Mouse (Mus musculus) testis, adult 2 months (tissue): ENCODE results near the gene Eefsec. TPM values are rescaled to one million over a fixed set of nuclear protein-coding genes. Genes with fewer than 3 reads are reported as not detected.

Experiments
- H3K27ac ChIP-seq: fragments of 200-500 bp; 2 replicates; pipeline ENCODE4 v1.5.1; 2012; ENCODE audit warnings: low read depth, low read length; ENCODE audit not compliant: control insufficient read depth, insufficient read depth
- H3K27me3 ChIP-seq: fragments of 200-500 bp; 2 replicates; pipeline ENCODE4 v1.6.1; 2012; ENCODE audit warnings: mild to moderate bottlenecking, low read length, moderate library complexity; ENCODE audit not compliant: control insufficient read depth, insufficient read depth
- H3K36me3 ChIP-seq: fragments of 200-500 bp; 2 replicates; pipeline ENCODE4 v1.6.1; 2012; ENCODE audit warnings: mild to moderate bottlenecking, low read length; ENCODE audit not compliant: control insufficient read depth, insufficient read depth
- H3K4me1 ChIP-seq: fragments of 200-500 bp; 2 replicates; pipeline ENCODE4 v1.6.1; 2012; ENCODE audit warnings: low read length; ENCODE audit not compliant: control insufficient read depth, insufficient read depth
- H3K4me3 ChIP-seq: fragments of 200-500 bp; 2 replicates; pipeline ENCODE4 v1.5.1; 2012; ENCODE audit warnings: low read depth, mild to moderate bottlenecking, low read length, moderate library complexity, mixed read lengths; ENCODE audit not compliant: control insufficient read depth
- CTCF ChIP-seq: fragments of 200-500 bp; IDR thresholded peaks from 2 replicates; pipeline ENCODE4 v1.5.1; 2012; ENCODE audit warnings: low read depth, mild to moderate bottlenecking, inconsistent platforms, low read length, moderate library complexity; ENCODE audit not compliant: control insufficient read depth, insufficient read depth, insufficient replicate concordance
- POLR2A ChIP-seq: fragments of 200-500 bp; IDR thresholded peaks from 2 replicates; pipeline ENCODE4 v1.6.1; 2012; ENCODE audit warnings: low read depth, mild to moderate bottlenecking, inconsistent platforms, low read length, moderate library complexity; ENCODE audit not compliant: control insufficient read depth
- polyA plus RNA-seq: library from polyadenylated mRNA; depleted of rRNA; stranded (reverse); fragments of >200 nt; gene quantifications from 2 replicates; pipeline ENCODE4 v1.2.3, GENCODE M21; 2012

The Eefsec gene
- polyA plus RNA-seq, 1 experiment, result 43.4 TPM

DNA sequence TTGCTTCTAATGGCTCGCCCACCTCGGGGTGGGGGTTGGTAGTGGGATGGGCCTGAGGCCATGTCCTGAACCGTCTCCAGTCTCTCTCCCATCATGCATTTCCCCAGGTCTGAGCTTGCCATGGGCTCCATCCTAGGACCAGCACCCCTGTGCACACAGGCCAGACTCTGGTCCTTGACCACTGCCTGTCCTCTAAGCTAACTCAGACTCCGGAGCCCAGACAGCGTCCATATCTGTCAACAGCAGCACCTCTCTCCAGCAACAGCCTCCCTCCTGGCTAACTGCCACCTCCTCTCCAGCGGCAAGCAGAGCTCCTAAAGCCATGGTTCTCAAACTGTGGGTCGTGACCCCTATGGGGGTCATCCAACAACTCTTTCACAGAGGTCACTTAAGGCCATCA, 209.8 kb downstream of the Eefsec start:
- Histone ChIP-seq H3K36me3 (no peaks in the 10 kb centered on the region), H3K27ac (no peak overlapping the region), H3K4me3 (no peak overlapping the region), H3K4me1 (peaks cover 9% of the 10 kb centered on the region), H3K27me3 (no peaks in the 10 kb centered on the region)
- TF ChIP-seq POLR2A, result no peak
- TF ChIP-seq CTCF, result no peak

DNA sequence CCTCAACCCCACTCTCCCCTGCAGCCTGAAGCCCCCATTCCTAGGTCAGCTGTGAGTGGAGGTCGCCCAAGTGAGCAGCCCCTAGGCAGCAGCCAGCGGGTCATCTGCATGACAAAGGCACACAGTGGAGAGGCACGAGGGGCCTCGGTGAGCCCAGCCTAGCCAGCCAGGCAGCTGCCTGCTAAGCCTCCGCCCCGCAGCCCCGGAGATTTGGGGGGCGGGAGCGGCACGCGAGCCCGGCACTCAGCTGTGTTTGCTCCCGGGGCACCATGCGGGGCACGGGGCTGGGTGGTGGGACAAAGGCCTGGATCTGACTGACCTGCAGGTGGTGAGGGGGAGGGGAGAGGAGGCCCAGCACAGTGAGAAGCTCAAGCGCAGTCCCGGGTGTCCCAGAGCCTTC, 210.4 kb downstream of the Eefsec start:
- Histone ChIP-seq H3K27me3 (no peaks in the 10 kb centered on the region), H3K36me3 (no peaks in the 10 kb centered on the region), H3K4me1 (peaks cover 9% of the 10 kb centered on the region), H3K4me3 (no peak overlapping the region), H3K27ac (no peak overlapping the region)
- TF ChIP-seq POLR2A (no peak), CTCF (no peak)

DNA sequence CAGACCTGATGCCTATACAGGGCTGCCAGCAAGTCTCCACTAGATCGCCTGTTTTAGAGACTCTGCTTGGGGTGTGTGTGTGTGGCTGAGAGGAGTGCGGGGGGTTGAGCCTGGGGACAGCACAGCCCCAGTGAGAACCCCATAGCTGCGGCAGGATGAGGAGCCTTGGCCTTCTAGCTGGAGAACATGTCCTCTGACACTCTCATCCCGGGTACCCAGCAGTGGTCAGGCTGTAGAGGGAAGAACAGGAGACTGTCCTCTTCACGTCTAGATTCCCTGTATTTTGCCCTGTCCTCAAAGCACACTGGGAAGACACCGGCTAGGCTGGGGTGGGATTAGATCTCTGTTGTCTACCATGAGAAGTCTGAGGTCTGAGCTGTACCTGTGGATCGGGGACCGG, 210.9 kb downstream of the Eefsec start:
- no peaks in the 10 kb centered on the region for H3K27me3 ChIP-seq
- H3K4me3 ChIP-seq, result no peak overlapping the region

DNA sequence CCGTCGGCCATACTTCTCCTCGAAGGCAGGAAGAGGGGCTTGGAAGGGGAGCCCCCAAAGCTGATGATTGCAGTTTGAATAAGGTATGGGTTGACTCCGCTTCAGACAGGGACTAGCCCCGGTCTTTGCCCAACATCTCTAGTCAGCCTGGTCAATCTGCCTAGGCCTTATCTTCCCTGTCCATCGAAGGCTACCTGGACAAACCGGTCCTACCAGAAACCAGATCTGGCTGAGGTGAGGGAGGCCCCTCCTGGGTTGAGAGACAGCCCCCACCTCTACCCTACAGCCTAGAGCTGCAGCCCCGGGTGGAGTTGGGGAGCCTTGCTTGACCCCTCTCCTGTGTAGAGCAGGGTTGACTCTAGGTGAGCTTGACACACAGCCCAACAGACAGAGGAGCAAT, 212.3 kb downstream of the Eefsec start:
- H3K4me3 ChIP-seq, result no peak overlapping the region
- no peaks in the 10 kb centered on the region for H3K27me3 ChIP-seq
- H3K36me3 ChIP-seq, result no peaks in the 10 kb centered on the region
- peaks cover 9% of the 10 kb centered on the region for H3K4me1 ChIP-seq
- TF ChIP-seq POLR2A (no peak), CTCF (no peak)
- H3K27ac ChIP-seq, result no peak overlapping the region

More for the DNA sequence above, 210.9 kb downstream of the Eefsec start:
- TF ChIP-seq POLR2A (no peak), CTCF (no peak)
- Histone ChIP-seq H3K4me1 (peaks cover 9% of the 10 kb centered on the region), H3K36me3 (no peaks in the 10 kb centered on the region), H3K27ac (no peak overlapping the region)

DNA sequence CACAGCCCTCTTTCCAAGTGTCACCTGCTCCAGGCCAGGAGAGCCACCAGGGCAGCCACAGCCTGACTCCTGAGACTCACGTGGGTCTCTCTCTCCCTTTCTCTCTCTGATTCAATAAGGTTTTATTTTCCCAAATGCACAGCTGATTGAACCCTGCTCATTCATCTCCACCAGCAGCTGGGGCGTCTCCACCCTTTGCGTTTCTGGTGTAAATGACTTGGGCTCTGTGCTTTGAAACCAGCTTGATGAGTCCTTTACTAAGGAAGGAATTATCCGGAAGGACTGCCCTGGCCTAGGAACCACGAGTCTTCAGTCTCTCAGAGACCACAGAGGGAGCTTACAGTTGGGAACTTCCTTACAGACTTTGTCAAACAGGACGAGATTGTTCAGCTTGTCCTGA, 214.1 kb downstream of the Eefsec start:
- TF ChIP-seq POLR2A (no peak), CTCF (no peak)
- Histone ChIP-seq H3K4me1 (peaks cover 9% of the 10 kb centered on the region), H3K27me3 (no peaks in the 10 kb centered on the region), H3K4me3 (no peak overlapping the region), H3K36me3 (no peaks in the 10 kb centered on the region), H3K27ac (no peak overlapping the region)

DNA sequence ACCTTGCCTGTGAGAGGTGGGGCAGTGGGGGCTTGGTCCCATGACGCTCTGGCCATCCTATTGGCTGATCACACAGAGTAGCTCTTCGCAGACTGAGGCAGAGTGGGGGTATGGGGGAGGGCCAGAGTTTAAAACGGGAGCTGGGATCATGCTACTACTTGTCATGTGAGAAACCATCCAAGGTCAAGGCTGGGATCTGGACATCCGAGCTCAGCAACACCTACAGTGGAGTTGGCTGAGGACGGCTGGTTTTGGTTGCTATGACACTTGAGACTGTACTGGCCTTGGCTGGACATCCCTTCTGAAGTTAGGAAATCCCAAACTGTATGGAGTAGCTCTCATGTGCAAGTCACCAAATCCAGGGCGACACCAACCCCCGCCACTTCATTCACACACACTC, 214.5 kb downstream of the Eefsec start:
- H3K36me3 ChIP-seq, result no peaks in the 10 kb centered on the region
- no peak for TF ChIP-seq POLR2A
- TF ChIP-seq CTCF, result no peak
- no peak overlapping the region for H3K27ac ChIP-seq
- no peaks in the 10 kb centered on the region for H3K27me3 ChIP-seq
- H3K4me1 ChIP-seq, result peaks cover 9% of the 10 kb centered on the region
- H3K4me3 ChIP-seq, result no peak overlapping the region

DNA sequence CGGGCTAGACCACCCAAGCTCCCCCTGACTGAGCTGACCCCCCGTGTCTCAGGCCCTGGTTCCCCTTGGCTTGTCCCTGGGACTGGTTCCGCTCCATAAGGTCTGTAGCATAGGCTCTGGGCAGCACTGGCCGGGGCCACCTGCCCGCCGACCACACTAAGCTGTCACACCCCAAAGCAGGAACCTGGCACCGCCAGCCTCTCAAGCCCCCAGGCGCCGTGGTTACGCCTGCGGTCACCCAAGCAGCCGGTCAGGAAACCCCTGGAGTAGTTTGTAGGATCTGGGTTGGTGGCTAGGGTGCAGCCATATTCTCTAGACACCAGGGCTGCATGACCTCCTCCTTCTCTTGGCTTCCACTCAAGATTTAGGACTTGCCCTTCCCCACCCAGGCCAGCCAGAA, 217.1 kb downstream of the Eefsec start:
- Histone ChIP-seq H3K27me3 (no peaks in the 10 kb centered on the region), H3K4me3 (no peak overlapping the region), H3K4me1 (no peaks in the 10 kb centered on the region), H3K27ac (no peak overlapping the region), H3K36me3 (no peaks in the 10 kb centered on the region)
- TF ChIP-seq POLR2A, result no peak
- TF ChIP-seq CTCF, result no peak

DNA sequence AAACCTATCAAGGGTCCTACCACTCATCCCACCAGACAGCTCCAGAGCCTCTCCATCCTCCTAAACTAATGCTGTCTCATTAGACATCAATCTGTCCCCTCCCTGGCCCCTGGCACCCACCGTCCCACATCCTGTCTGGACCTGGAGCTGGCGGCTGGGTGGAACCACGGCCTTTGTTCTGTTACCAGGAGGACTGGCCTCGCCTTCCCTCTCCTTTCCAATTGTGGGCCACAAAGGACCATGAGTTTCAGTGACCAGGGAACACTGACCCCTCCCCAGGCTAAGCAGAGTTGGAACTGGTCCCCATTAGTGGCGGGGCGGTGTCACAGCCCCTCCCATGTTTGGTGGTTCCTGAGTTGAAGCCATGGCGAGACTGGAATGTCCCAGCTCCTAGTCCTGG, 218.8 kb downstream of the Eefsec start:
- no peak overlapping the region for H3K27ac ChIP-seq

More for the DNA sequence above, 218.8 kb downstream of the Eefsec start:
- TF ChIP-seq POLR2A, result no peak
- TF ChIP-seq CTCF, result no peak
- Histone ChIP-seq H3K4me3 (no peak overlapping the region), H3K27me3 (no peaks in the 10 kb centered on the region), H3K4me1 (no peaks in the 10 kb centered on the region), H3K36me3 (no peaks in the 10 kb centered on the region)
